Comparison of ENCODE assay signal across 22 mouse cellular contexts in genomic region chr7:36488155-36488554, GRCm38 (mm10).
DNase-seq lines count a peak whose midpoint lies in the region; ATAC-seq and TF ChIP-seq lines count a peak whose summit lies in the region.
"Had no signal": no experiment of that assay in that cellular context is flagged by ENCODE, and none has a peak within 500 bp of the region (broad histone marks: within the 10 kb centered on the region; RNA-seq: fewer than 3 reads in every experiment).

No protein-coding gene starts in this region.

- TF ChIP-seq CTCF in lung, embryonic 14.5 days (IDR thresholded peaks at IDR 0.05; ENCODE audit: low read depth): no peak

- H3K4me2 ChIP-seq in heart, embryonic 12.5 days: no peak overlapping the region
- no peak overlapping the region for H3K4me2 ChIP-seq in lung, embryonic 14.5 days

- no peaks in the 10 kb centered on the region for H3K36me3 ChIP-seq in heart, embryonic 12.5 days
- no peaks in the 10 kb centered on the region for H3K36me3 ChIP-seq in heart, embryonic 10.5 days
- no peaks in the 10 kb centered on the region for H3K36me3 ChIP-seq in lung, embryonic 14.5 days (ENCODE audit: insufficient read depth)
- no peaks in the 10 kb centered on the region for H3K36me3 ChIP-seq in megakaryocyte, embryonic 14.5 days (replicated peaks; ENCODE audit: low read length)
- H3K36me3 ChIP-seq: G1E had no signal

- WGBS in heart, embryonic 12.5 days: 78% methylated on average over 9 of the region's 9 CpGs
- WGBS in heart, embryonic 10.5 days: 87% methylated on average over 9 of the region's 9 CpGs
- WGBS in lung, embryonic 14.5 days: 60% methylated on average over 9 of the region's 9 CpGs

- peak; percentile 63 for DNase-seq in heart, adult 11 months
- DNase-seq in heart, embryonic 10.5 days (ENCODE audit: low spot score): peak; percentile 71
- no peak for DNase-seq in heart, postnatal 10 days
- DNase-seq in lung, embryonic 14.5 days: peak; percentile 19
- no peak for DNase-seq in lung, adult 18-20 months
- DNase-seq: adrenal gland, adult 2 months; adrenal gland, adult 8-10 months; adrenal gland, postnatal 10 days; adrenal gland, postnatal 14 days; adrenal gland, postnatal 25 days; adrenal gland, postnatal 36 days; B cell, adult 2 months; cerebellum, adult 11 months; cerebellum, adult 11-12 months had no signal

- H3K27me3 ChIP-seq in heart, embryonic 12.5 days (replicated peaks): no peaks in the 10 kb centered on the region
- no peaks in the 10 kb centered on the region; the same call in 1 of the 2 replicates for H3K27me3 ChIP-seq in heart, embryonic 10.5 days (ENCODE audit: insufficient read depth, poor library complexity, severe bottlenecking)
- H3K27me3 ChIP-seq in lung, embryonic 14.5 days (ENCODE audit: insufficient read depth, low read length): no peaks in the 10 kb centered on the region
- no peaks in the 10 kb centered on the region for H3K27me3 ChIP-seq in megakaryocyte, embryonic 14.5 days (replicated peaks)
- H3K27me3 ChIP-seq: CH12.LX, Patski had no signal

- H3K9ac ChIP-seq in heart, embryonic 12.5 days: no peak overlapping the region
- no peak overlapping the region for H3K9ac ChIP-seq in lung, embryonic 14.5 days

- no peak for ATAC-seq in heart, embryonic 12.5 days (ENCODE audit: insufficient number of reproducible peaks, low FRiP score)
- ATAC-seq in lung, embryonic 14.5 days (ENCODE audit: insufficient read depth): no peak
- no peak for ATAC-seq in megakaryocyte, adult 5-6 weeks (ENCODE audit: poor library complexity, severe bottlenecking)
- ATAC-seq: activated CD4-positive, CD25-positive, alpha-beta regulatory T cell, adult 4 months; CD4-positive, CD25-positive, alpha-beta regulatory T cell, adult 4 months; Patski had no signal

- H3K9me3 ChIP-seq in heart, embryonic 12.5 days (replicated peaks): no peaks in the 10 kb centered on the region
- H3K9me3 ChIP-seq in heart, embryonic 10.5 days: no peaks in the 10 kb centered on the region
- no peaks in the 10 kb centered on the region for H3K9me3 ChIP-seq in lung, embryonic 14.5 days (ENCODE audit: low read depth, low read length)
- H3K9me3 ChIP-seq in megakaryocyte, embryonic 14.5 days: peaks cover 60% of the 10 kb centered on the region

- intact Hi-C loops in heart, postnatal 10 days (cut with DNase I): no loop called here

- no peak overlapping the region for H3K4me3 ChIP-seq in heart, embryonic 12.5 days
- no peak overlapping the region for H3K4me3 ChIP-seq in heart, embryonic 10.5 days
- no peak overlapping the region for H3K4me3 ChIP-seq in lung, embryonic 14.5 days (ENCODE audit: low read depth, low read length)
- H3K4me3 ChIP-seq in megakaryocyte, embryonic 14.5 days (replicated peaks): peak overlapping the region; percentile 9

- no peaks in the 10 kb centered on the region; the same call in 1 of the 2 replicates for H3K4me1 ChIP-seq in heart, embryonic 12.5 days (replicated peaks)
- H3K4me1 ChIP-seq in heart, embryonic 10.5 days: no peaks in the 10 kb centered on the region
- H3K4me1 ChIP-seq in lung, embryonic 14.5 days (ENCODE audit: insufficient read depth): no peaks in the 10 kb centered on the region
- no peaks in the 10 kb centered on the region for H3K4me1 ChIP-seq in megakaryocyte, embryonic 14.5 days

- H3K27ac ChIP-seq in heart, embryonic 12.5 days (ENCODE audit: poor library complexity, severe bottlenecking): no peak overlapping the region
- no peak overlapping the region for H3K27ac ChIP-seq in heart, embryonic 10.5 days
- no peak overlapping the region for H3K27ac ChIP-seq in lung, embryonic 14.5 days (ENCODE audit: low read depth)

Comparison
In these comparisons a context has a peak if more than half of its experiments do, and no peak if none do; other contexts are left out.
1. DNase-seq: peak in heart, adult 11 months (single experiment), heart, embryonic 10.5 days (single experiment) and lung, embryonic 14.5 days (single experiment); none in heart, postnatal 10 days (0 of 2) and lung, adult 18-20 months (0 of 2).